Mouse (Mus musculus) brain, embryonic 14.5 days (tissue): ENCODE measurements around the gene Ccdc87. TPM values are rescaled to one million over a fixed set of nuclear protein-coding genes. Genes with fewer than 3 reads are reported as not detected.
"Not testable (repeated sequence)": the region's sequence is repeated elsewhere in the genome, so short reads cannot be mapped to it uniquely, and the experiment has no call there.

Experiments
- DNase-seq: peaks from one replicate; pipeline ENCODE4 v3.0.0-alpha.2; 2011; ENCODE audit warnings: low read depth
- CTCF ChIP-seq: fragments of 200-500 bp; IDR thresholded peaks from 2 replicates; pipeline ENCODE4 v1.5.1; 2012; ENCODE audit warnings: inconsistent platforms, mild to moderate bottlenecking, moderate library complexity, borderline replicate concordance; ENCODE audit not compliant: insufficient read depth, insufficient read length; ENCODE audit errors: extremely low read depth
- POLR2A ChIP-seq: fragments of 200-500 bp; IDR thresholded peaks from 2 replicates; pipeline ENCODE4 v1.6.1; 2012; ENCODE audit warnings: mild to moderate bottlenecking, inconsistent platforms, borderline replicate concordance; ENCODE audit not compliant: poor library complexity, insufficient read depth, insufficient read length, severe bottlenecking; ENCODE audit errors: extremely low read depth
- polyA plus RNA-seq: library from polyadenylated mRNA; depleted of rRNA; stranded (reverse); fragments of >200 nt; gene quantifications from 2 replicates; pipeline ENCODE4 v1.2.3, GENCODE M21; 2012

The Ccdc87 gene
- polyA plus RNA-seq, 1 experiment = 0.62 TPM

DNA sequence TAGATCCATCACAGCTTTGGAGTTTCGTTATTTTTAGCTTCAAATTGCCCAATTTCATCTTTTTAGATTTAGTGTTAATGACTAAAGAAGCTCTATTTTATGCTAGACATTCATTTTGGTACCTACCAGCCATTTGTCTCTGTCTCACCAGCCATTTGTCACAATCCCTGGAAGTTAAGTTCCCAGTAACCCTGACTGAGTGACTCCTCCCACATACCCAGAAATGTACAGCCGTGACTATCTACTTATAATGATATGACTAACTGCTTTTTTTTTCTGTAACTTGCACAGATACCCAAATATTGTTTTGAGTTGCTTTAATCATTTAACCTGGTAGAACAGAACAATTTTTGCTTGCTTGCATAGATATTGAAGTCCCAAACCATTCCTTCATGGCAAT is 6.7 kb downstream of the Ccdc87 start:
- TF ChIP-seq CTCF = no peak
- no peak for TF ChIP-seq POLR2A
- DNase-seq = no peak

DNA sequence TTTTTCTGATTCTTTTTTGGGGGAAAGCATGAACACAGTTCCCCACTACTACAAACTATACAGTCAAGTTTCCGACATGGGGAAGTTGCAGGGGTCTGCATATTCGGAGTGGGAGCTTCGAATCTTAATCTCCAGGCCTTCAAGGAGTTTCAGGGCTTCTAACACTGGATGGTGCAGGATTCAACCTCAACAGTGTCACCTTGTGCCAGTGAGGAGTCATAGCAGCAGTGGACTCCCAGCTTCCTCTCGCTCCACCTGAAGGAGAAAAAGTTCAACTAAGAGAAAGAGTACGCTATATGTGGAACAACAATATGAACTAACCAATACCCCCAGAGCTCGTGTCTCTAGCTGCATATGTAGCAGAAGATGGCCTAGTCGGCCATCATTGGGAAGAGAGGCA is 8.3 kb downstream of the Ccdc87 start:
- peak; percentile 35 for DNase-seq
- TF ChIP-seq CTCF (peak; percentile 54; the same call in 1 of the 2 replicates), POLR2A (no peak)

DNA sequence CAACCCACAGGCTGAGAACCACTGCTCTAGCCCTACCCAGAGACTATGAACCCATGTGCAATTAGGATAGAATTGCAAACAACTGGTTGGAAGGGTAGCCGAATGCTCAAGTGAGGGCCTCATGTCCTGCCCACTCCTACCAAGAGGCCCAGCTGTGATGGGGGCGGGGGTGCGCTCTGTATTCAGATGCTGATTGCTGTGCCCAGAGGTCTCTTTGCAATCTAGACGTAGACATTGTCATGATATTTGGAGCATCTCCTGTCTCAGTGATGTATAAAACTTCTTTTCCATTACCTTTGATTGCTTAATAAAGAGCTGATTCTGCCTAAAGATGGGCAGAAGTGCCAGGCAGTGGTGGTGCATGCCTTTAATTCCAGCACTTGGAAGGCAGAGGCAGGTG is 10.6 kb downstream of the Ccdc87 start:
- TF ChIP-seq CTCF = no peak
- no peak for TF ChIP-seq POLR2A
- no peak for DNase-seq

- DNase-seq = no peak
- no peak for TF ChIP-seq POLR2A
- TF ChIP-seq CTCF = no peak
Observed at GRCm38 (mm10) chr19:4850281-4850680, 11.1 kb downstream of the Ccdc87 start.

DNA sequence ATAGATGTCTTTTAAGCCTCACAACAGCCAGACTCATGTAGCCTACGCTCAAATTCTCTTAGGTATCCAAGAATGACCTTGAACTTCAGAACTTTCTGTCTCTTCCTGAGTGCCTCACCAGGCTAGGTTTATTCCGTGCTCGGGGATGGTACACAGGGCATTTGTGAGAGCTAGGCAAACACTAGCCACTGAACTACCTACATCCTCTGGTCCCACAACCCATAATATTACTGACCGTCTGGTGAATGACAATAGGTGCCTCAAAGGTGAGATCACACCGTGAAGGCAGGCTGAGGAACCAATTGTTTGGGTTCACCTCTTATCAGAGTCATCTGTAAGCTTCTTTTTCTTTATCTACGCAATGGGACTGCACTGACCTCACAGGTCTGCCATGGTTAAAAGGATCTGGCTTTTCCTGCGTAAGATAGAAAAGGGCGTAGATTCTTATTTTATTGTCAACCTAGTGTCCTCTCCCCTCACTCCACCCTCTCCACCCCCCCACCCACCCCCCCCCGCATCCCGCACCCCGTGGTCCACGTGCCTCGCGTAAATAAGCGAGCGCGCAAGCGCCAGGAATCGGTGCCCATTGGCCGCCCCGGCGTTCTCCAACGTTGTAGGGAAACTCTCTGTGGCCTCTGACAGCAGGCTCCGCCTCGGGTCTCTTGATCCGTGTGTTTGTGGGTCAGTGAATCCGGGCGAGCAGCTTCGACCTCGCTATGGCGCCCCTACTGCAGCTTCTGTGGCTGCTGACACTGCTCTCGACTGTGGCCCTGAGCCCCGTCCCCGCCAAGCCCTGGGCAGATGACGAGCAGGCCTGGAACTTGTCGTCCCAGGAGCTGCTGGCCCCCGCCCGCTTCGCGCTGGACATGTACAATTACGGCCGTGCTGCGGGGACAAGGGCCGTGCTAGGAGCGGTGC is 15.6 kb downstream of the Ccdc87 start, which contains the start of gene Ctsf:
Gene Ctsf, plus strand, starts transcription at position 579 of the 918 bp plus-strand sequence.
- peak; percentile 91 for DNase-seq
- no peak for TF ChIP-seq POLR2A
- no peak for TF ChIP-seq CTCF

GRCm38 (mm10) chr19:4855470-4855820 is 16.3 kb downstream of the Ccdc87 start:
- no peak for TF ChIP-seq CTCF
- no peak for TF ChIP-seq POLR2A
- DNase-seq = no peak

DNA sequence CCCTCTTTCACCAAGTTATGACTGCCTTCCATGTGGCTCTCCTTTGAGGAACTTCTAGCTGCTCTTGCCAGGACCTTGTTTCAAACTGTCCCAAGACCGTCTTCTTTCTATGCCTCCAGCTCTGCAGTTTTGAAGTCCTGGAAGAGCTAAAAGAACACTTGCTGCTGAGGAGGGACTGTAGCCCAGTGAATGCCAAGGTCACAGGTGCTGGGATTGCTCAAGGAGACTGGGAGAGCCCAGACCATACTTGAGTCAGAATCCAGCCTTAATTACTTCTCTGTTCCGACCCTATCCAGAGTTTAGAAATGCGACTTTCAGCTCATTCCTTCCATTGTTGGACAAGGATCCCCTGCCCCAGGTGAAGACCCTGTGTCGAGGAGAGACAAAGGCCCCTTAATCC is 16.8 kb downstream of the Ccdc87 start:
- TF ChIP-seq POLR2A = no peak
- no peak for TF ChIP-seq CTCF
- no peak for DNase-seq

DNA sequence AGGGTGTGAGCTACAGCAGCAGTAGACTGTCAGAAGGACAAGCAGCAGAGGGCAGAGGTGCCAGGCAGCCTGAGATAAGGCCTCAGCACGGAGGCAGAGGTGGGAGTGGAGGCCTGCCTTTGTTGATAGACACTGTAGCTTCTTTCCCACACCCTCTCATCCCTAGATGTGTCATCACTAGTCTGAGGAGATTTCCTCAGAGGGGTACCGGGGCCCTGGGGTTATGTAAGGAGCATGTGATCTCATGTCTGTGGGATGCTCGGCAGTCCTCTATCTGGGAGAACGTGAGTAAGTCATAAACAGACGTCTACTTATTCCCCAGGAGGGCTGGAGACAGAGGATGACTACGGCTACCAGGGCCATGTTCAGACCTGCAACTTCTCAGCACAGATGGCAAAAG is 19.9 kb downstream of the Ccdc87 start:
- TF ChIP-seq CTCF = no peak
- no peak for TF ChIP-seq POLR2A
- DNase-seq = no peak

- peak; percentile 17 for DNase-seq
- no peak for TF ChIP-seq POLR2A
- TF ChIP-seq CTCF = no peak
Observed at GRCm38 (mm10) chr19:4863048-4863447, 23.9 kb downstream of the Ccdc87 start.

DNA sequence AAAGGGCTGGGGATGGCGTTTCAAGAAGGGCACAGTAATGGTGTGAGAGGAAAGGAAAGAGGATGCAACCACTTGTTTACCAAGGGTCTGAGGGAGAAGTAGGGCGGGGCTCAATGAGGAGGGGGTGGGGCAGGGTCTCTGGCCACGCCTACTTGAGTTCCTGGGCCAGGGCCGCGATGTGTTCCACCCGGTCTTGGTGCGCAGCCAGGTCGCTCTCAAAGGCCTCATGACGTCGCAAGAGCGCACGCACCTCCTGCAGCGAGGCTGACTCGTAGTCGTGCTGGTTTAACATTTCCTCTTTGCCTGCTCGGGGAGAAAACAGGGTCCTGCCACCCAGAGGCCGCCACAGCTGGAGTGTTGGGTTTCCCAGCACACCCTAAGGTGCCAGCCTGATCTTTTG is 26.0 kb downstream of the Ccdc87 start:
- TF ChIP-seq POLR2A (no peak), CTCF (no peak)
- peak; percentile 52 for DNase-seq

DNA sequence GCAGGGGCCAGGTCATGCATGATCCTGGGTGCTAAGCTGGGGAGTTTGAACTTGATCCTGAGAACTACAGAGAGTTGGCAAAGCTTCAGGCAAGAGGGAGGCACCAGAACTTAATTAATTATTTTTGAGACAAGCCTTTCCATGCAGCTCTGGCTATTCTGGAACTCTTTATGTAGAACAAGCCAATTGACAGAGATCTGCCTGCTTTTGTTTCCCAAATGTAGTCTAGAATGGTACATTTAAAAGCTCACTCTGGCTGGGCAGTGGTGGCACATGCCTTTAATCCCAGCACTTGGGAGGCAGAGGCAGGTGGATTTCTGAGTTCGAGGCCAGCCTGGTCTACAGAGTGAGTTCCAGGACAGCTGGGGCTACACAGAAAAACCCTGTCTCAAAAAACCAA is 35.4 kb downstream of the Ccdc87 start:
- not testable (repeated sequence) for DNase-seq

GRCm38 (mm10) chr19:4876241-4876640 is 37.1 kb downstream of the Ccdc87 start:
- TF ChIP-seq CTCF = no peak
- TF ChIP-seq POLR2A = no peak
- no peak for DNase-seq

DNA sequence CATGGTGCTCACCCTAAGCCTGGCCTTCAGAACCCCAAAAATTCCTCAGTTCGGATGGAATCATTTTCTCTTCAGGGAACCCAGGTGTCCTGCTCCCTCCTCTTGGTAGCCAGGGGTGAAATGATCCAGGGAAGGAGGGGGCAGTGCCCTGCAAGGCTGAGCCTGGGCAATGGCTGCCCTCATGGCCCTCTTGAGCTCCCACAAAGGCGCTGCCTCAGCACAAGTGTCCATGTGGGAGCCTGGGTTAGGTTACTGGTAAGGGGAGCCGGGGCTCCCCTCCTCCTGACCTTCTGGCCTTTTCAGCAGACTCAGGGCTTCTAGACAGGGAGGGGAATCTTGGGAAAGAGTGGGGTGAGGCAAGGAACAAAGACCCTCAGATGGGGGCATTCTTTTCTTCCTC is 37.6 kb downstream of the Ccdc87 start:
- DNase-seq = no peak
- no peak for TF ChIP-seq POLR2A
- TF ChIP-seq CTCF = no peak

DNA sequence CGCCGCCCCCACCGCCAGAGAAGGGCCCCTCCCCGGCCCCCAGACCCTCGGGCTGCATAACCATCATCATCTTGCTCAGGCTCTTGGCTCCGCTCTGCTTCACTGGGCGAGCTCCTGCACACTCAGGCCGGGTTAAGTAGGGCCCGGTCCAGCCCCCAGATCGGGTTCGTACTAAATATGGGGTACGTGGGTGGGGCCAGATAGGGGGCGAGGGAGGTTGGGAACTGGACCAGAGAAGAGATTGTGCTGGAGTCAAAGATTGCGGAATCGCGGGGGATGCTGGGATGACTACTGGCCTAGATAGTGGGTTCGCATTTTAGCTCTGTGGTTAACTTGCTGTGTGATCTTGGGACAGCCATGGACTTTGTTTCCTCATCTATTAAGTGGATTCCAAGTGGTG is 38.6 kb downstream of the Ccdc87 start, which contains the start of gene Actn3:
Gene Actn3, minus strand, starts transcription at position 125 of the 400 bp plus-strand sequence.
- peak; percentile 3 for DNase-seq
- TF ChIP-seq CTCF (no peak), POLR2A (no peak)
